In the genomic region with DNA sequence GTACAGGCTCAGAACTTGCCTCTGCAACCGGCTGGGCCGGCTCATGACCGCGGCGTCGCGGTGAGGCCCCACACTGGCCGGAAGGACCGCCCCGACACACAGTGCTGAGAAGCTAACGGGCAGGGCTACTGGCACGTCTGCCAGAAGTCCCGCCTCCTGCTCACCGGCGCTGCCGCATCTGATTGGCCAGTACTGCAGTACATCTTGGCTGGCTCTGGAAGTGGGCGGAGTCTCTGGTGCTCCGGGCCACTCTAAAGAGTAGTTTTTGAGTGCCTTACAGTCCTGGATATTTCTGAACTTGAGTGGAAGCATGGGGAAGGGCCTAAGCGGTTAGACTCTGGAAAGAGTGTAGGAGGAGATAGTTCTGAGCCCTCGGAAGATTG, we compare ENCODE assay signal across 1 mouse cellular context.
TF ChIP-seq lines count a peak whose summit lies in the region.

No protein-coding gene starts in this region.

TF ChIP-seq in ES-E14, 5 proteins besides CTCF, POLR2A, EP300 and RAD21 (continued from another document):
- no peak; the same call in 1 of the 2 replicates for TF ChIP-seq HCFC1 (IDR thresholded peaks at IDR 0.05; ENCODE audit: borderline replicate concordance, insufficient read depth, low read length)
- peak; percentile 55; the same call in 1 of the 2 replicates for TF ChIP-seq CHD2 (IDR thresholded peaks at IDR 0.05; ENCODE audit: low read depth, low read length)
- TF ChIP-seq ZNF384 (IDR thresholded peaks at IDR 0.05; ENCODE audit: low read depth, low read length): no peak
